Mouse (Mus musculus): ENCODE results near the gene Selenon.

The Selenon gene

DNA sequence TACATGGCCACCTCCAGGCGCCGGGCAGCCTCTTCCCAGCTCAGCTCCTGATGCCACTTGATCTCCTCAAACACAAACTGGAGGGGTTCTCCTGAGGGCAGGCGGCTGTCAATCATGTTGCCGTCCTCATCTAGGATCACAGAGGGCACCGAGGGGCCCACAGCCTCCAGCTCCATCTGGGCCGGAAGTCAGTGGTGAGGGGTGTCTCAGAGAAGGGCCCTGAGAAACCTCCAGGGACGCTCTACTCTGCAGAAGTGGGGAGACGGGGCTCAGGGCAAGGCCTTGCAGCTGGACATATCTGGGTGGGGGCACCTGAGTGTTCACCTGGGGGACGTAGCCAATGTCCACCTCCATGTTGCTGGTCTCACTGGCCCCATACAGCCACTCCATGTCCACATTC lies 9.2 kb downstream of the Selenon start:
- no peak for DNase-seq

DNA sequence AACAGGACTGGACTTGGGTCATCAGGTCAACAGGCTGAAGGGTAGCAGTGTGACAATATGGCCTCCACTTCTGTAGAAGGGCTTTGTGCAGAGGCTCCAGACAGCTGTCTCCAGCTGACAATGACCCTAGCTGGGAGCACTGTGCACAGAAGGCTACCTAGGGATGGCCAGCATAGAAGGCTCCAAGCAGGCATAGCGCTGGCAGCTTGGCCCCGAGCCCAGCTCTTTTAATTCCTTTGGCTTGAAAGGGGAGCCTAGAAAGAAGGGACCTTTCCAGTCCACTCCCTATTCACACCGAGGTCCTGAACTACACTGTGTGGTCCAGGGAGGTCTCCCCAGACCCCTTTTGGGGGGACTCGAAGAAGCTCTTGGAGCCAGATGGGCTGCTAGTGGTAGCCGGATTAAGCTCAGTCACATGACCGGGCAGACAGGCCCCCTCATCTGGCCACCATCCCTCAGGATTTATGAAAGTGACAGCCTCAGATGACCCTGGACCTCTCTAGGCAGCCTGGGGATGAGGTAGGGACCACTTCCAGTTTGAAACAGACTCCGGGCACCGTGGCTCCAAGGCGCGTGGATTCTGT lies 12.9 kb downstream of the Selenon start:
- DNase-seq, result no peak

DNA sequence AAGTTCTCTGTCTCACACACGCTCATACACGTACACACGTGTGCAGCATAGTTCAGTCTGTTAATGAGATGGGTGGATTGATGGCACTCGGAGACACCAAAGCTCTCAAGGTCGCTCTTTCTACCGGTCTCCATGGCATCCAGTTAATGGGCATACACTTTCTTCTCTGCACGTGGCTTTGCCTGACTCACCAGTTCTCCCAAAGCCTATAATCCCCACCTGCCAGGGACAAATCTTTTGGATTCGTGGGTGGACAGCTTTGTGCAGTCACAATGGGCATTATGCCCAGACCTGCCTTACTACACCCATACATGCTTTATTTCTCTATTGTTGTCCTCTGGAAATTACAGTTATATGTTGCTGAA lies 16.2 kb downstream of the Selenon start:
- DNase-seq, result no peak

DNA sequence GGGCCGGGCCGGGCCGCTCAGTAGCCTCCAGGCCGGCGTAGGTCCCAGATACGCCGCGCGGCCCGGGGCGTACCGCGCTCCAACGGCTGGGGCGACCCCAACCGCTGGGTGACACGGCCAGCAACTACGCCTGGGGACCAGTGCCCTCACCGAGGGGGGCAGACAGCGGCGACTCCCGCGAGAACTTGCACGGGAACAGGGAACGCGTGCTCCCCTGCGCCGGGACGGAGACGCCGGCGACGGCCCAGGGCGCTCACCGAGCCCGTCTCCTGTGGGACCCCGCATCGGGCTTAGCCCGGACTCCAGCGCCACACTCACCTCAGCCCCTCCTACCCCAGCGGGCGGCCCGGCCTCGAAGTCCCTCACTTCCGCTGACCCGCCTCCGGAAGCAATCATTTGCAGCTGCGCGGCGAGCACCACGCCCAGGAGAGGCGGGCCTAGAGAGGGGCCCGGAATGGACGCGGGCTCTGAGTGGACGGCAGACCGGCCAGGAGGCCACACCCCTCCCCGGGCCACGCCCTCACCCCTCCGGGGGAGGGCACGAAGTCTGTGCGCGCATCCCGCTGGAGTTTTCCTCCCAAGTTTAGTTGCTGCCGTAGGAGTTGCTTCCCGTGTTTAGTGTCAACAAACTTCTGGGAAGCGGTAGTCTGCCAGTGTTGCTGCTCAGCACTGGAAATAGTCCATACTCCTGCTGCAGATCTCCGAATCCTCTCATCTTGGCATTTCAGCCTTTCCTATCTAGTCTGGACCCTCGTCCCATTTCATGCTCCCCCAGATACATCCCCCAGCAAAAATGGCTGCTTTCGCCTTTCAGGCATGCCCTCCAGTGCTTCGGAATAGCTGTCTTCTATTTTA lies 16.8 kb downstream of the Selenon start, which contains the start of gene Mtfr1l:
Mtfr1l (minus strand) TSS at position 456 of the 855 bp plus-strand sequence.
- DNase-seq, result peak; percentile 98 to 99

DNA sequence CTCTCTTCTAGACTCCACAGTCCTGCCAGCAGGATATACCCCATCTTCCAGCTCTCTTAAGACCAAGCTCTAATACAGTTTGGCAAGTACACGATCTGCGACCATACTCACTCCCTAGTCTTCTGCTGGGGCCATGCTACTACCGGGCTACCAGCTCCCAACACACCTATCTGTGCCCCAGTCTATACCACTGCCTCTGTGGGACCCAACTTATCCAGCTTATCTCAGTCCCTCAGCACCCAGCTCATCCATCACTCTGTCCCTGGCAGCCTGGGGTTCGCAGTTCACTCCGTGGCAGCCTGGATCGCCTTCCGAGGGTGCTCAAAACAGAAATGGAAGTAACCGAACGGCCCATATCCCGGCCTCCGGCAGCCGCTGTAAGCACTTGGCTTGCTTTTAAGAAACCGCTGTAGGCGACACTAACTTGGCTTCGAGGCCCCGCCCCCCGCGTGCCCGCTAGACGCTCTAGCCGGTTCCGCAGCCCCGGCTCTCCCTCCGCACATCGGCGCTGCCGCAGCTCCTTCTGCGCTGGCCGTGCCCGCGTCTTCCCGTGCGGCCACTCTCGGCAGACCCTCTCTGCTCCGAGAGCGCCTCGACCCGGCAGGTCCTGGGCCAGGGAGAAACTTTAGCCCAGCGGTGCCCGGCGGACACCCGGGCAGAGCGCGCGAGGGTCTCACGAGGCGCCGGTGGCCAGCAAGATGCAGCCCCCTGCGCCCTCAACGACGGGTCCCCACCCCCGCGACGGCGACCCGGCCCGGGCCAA lies 17.7 kb downstream of the Selenon start:
- DNase-seq, result peak; percentile 84 to 89

DNA sequence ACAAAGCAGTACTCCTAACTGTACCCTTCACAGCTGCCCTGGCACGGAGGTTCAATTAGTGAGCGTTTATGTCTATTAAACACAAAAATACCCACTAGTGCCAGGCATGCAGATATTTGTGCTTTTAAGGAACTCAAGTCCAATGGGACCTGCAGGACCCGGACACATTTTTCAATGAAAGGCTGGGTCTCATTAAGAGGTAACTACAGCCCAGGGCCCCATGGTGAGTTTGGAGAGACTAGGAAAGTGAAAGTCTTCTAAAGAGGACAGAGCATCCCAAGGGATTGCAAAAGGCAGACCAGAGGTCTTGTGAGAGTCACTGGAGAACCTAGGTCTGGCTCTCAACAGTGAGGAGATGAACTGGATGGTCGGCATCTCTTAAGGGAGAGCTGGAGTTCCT lies 18.5 kb downstream of the Selenon start:
- no peak for DNase-seq

- DNase-seq, result no peak
These were observed 19.0 kb downstream of the Selenon start for GRCm38 (mm10) chr4:134532928-134533327.

GRCm38 (mm10) chr4:134526220-134526619 lies 25.7 kb downstream of the Selenon start:
- DNase-seq, result no peak

DNA sequence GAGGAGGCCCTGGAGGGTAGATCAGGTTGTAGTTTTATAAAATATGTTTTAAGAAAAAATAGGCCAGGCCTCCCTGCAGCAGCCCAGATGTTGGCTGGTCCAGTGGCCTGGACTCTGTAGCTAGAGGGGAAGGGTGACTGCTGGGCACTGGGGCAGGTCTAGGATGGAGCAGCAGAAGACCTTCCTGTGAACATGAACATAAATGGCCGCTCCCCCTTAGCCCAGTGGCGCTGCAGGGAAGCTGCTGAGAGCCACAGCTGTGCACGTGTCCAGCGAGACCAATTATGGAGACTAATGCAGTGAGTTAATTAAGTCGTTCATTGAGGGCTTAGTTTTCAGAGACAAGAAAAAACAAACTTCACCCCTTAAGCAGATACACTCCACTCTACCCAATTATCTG lies 26.2 kb downstream of the Selenon start:
- no peak for DNase-seq

- DNase-seq, result no peak
These were observed 28.5 kb downstream of the Selenon start for GRCm38 (mm10) chr4:134523447-134523846.

GRCm38 (mm10) chr4:134519281-134519680 lies 32.7 kb downstream of the Selenon start:
- no peak for DNase-seq

DNA sequence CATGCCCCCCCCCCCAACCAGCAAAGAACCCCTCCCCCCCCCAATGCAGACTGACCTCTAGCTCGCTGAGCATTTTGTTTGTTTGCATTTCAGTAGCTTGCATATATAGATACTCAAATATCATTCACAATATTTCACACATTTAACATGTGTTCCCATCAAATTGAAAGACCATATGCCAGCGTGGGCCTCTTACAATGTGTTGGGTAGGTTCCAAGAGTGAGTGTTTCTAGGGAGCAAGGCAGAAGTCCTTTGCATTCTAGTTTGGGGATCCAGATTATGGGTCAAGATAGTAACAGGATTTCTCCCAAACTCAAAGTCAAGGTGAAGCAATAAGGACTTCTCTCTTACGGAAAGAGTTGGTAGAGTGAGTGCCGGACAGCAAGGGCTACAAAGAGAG lies 33.4 kb downstream of the Selenon start:
- no peak for DNase-seq

DNA sequence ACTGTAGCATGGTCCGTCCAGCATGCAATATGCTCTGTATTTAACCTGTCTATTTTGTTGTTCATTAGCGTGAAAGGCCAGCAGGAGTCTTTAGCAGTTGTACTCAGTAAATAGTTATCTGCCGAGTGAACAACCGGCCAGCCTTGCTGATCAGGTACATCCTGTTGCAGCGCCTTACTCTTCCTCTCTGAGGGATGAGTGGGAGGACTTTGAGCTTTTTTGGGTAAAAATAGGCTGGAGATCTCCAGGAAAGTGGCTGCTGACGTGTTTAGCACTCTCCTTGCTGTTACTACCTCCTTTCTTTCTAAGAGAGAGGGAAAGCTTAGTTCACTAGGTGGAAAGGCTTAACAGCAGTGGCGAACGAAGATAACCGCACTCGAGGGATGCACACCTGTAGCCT lies 34.2 kb downstream of the Selenon start:
- DNase-seq, result no peak

- peak; percentile 46 to 76 for DNase-seq
These were observed 35.0 kb downstream of the Selenon start for GRCm38 (mm10) chr4:134516981-134517380.

DNA sequence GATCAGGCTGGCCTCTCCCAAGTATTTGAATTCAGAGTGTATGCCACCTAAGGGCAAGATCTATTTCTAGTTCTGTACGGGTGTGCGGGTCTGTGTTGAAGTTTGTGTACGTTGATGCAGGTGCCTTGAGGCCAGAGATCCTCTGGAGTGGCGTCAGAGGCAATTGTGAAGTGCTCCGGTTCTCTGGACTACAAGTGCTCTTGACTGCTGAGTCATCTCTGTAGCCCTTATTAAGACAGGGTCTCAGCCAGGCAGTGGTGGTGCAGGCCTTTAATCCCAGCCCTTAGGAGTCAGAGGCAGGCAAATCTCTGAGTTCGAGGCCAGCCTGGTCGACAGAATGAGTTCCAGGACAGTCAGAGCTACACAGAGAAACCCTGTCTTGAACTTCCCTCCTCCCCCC lies 36.4 kb downstream of the Selenon start:
- DNase-seq, result no peak

DNA sequence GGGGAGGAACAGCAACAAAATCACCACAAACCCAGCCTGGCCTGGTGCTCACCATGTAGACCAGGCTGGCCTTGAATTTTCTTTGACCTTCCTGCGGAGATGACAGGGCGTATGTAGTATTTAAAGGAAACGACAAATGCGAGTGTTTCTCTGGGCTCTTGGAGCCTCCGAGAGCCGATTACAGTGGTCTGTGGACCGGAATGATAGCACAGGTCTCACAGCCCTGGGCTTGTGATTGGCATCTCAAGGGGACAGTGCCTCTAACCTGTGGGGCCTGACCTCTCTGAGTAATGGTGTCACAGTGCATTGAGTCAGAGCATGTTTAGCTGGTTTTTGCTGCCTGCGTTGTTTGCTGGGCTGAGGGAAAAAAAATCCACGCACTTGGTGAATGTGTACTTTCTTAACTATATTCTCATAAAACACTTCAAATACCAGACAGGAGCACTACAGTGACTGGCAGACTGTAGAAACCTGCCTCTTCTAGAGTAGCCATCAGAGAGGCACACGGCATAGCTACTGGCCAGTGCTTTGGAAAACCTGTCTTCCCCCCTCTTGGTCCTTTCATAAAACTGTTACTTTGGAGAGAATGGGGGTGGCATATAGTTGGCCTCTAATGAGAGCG lies 37.5 kb downstream of the Selenon start:
- DNase-seq, result no peak

GRCm38 (mm10) chr4:134512798-134513197 lies 39.2 kb downstream of the Selenon start:
- peak; percentile 84 to 86 for DNase-seq

GRCm38 (mm10) chr4:134511730-134512129 lies 40.2 kb downstream of the Selenon start:
- DNase-seq, result no peak

DNA sequence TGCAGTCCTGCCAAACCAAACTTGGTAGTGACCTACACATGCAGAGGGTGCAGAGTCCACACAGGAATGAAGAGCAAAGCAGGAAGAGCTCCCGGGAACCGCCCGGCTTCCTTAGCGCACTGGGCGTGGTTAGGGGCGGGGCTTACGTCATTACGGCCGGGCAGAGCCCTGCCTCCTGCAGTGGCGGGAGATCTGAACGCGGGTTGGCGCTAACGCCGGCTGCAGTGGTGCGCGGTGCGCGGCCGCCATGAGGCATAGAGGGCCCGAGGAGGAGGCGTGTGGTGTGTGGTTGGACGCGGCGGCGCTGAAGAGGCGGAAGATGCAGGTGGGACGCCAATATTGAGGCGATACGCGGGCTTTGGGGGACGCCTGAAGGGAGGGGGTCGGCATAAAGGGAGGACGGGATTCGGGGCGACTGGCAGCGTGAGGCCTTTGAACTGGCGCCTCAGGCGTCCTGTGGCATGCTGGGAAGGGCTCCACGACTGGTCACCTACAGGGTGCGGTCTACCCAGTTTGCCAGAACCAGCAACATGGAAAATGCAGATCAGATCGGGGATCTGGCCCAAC lies 41.0 kb downstream of the Selenon start, which contains the start of gene Aunip:
Aunip (plus strand) TSS at position 155 of the 567 bp plus-strand sequence.
- DNase-seq, result peak; percentile 96 to 98

DNA sequence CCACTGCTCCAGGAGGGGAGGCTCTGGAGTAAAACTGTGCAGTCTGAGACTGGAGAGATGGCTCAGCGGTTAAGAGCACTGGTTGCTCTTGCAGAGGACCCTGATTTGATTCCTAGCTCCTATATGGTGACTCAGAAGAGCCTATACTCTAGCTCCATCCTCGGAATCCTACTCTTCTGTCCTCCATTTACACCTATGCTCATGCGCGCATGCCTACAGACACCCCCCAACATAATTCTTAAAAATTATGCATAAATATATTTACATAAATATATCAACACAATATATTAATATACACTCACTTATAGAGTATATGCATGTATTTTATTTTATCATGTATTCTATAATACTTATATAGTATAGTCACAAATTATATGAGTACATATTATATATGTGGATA lies 41.6 kb downstream of the Selenon start:
- no peak for DNase-seq

DNA sequence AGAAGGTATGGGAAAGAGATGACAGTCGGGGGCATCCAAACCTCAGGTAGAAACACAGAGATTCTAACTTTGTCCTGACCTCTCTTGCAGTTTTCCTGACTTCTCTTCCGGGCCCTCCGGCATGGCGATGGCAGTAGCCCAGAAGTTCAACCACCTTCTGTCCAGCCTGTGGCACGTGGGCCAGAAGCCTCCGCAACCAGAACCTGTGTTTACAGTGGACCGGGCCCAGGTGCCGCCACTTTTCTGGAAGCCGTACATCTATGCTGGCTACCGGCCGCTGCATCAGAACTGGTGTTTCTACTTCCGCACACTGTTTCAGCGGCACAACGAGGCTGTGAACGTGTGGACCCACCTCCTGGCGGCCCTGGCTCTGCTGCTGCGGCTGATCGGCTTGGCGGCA lies 45.3 kb downstream of the Selenon start:
- DNase-seq, result no peak

GRCm38 (mm10) chr4:134505966-134506594 lies 45.9 kb downstream of the Selenon start:
- DNase-seq, result no peak
